Mouse (Mus musculus): ENCODE measurements around the gene Lrrc18. TPM values are rescaled to one million over a fixed set of nuclear protein-coding genes. Genes with fewer than 3 reads are reported as not detected.

Gene Lrrc18
- total RNA-seq, 2 experiments from 2014 or later: 0.26 to 0.50 TPM

DNA sequence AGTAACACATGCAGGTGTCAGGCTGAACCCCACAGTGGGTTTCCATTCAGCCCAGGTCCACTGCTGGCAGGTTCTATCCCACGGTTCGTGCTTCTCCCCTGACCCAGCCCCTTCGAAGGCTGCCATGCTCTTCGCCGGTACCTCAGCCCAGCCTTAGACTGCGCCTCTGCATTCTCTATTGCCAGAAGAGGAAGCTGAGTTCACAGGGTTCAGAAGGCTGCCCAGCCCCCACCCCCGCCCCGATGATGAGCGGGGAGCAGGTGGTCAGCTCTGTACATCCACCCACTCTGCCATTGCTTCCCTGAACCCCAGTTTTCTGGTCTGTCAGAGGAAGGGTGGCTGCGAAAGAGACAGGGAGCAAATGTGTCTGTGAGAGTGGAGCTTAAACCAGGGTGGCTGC is 8.3 kb downstream of the Lrrc18 start:
- DNase-seq (ENCODE audit: extremely low spot score in 1 of 2, low spot score in 2 of 2): no peak
- H3K27ac ChIP-seq: no peak overlapping the region
- no peak overlapping the region for H3K4me3 ChIP-seq
- no peak for TF ChIP-seq CTCF (IDR thresholded peaks at IDR 0.05)
- intact Hi-C loops (cut with DNase I): no loop called here

DNA sequence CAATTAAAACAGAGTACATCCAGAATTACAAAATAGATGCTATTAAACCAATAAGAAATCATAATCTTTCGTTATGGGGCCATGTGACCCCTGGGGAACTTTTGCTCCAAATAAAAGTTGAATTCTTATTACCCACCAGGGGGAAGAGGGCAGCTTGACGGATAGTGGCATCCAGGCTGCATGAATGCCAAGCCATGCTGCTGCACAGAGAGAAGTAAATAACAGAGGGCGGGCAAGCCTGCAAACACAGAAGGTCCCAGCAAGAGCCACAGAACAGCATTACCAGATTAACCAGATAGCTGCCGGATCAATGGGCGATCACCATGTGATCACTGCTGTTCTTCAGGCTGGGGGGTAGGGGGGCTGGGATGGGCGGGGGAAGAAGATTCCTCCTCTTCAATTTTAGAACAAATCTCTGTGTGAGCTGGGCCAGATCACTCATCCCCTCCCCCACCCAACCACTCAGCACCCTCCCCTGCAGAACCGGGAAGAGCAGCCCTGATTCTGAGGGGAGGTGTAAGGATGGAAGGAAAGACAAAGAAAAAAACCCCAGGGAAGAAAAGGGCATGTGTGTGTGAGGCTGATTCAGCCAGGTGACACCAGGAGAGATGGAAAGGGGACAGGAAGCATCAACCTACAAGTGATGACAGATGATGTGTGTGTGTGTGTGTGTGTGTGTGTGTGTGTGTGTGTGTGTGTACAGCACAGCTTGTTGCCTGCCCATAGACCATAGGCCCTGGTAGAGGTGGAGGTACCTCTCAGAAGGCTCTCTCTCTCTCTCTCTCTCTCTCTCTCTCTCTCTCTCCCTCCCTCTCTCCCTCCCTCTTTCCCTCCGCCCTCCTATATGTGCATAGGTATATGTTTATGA is 9.2 kb downstream of the Lrrc18 start:
- H3K27ac ChIP-seq: no peak overlapping the region
- DNase-seq (ENCODE audit: extremely low spot score in 1 of 2, low spot score in 2 of 2): no peak
- H3K4me3 ChIP-seq: no peak overlapping the region
- TF ChIP-seq CTCF (IDR thresholded peaks at IDR 0.05): no peak
- intact Hi-C loops (cut with DNase I): no loop called here

- intact Hi-C loops (cut with DNase I): no loop called here
- no peak overlapping the region for H3K27ac ChIP-seq
- no peak for TF ChIP-seq CTCF (IDR thresholded peaks at IDR 0.05)
- no peak for DNase-seq (ENCODE audit: extremely low spot score in 1 of 2, low spot score in 2 of 2)
- no peak overlapping the region for H3K4me3 ChIP-seq
These were observed 13.9 kb downstream of the Lrrc18 start for GRCm38 (mm10) chr14:33005114-33005513.

DNA sequence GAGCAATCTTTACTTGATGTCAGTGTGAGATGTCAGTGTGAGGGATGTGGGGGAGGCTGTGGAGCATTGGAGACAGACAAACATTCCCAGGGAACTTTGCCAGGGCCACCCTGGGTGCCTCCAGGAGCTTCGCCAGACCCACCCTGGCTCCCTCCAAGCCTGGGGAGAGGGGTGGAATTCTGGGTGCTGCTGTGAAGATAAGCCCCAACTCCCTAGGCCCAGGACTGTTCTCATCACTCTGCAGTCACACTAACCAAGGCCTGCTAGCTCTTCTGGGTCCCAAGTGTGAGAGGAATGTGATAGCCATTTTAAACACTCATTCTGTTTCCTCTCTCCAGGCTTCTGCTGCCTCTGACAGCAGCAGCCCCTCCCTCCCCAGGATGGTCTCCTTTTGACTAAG is 16.5 kb downstream of the Lrrc18 start:
- intact Hi-C loops (cut with DNase I): no loop called here

GRCm38 (mm10) chr14:33019050-33019449 is 27.9 kb downstream of the Lrrc18 start:
- intact Hi-C loops (cut with DNase I): no loop called here
- no peak for TF ChIP-seq CTCF (IDR thresholded peaks at IDR 0.05)
- Histone ChIP-seq H3K4me3 (no peak overlapping the region), H3K27ac (no peak overlapping the region)
- DNase-seq (ENCODE audit: extremely low spot score in 1 of 2, low spot score in 2 of 2): no peak

More for the DNA sequence above, 16.5 kb downstream of the Lrrc18 start:
- no peak overlapping the region for H3K4me3 ChIP-seq
- TF ChIP-seq CTCF (IDR thresholded peaks at IDR 0.05): no peak
- DNase-seq (ENCODE audit: extremely low spot score in 1 of 2, low spot score in 2 of 2): no peak
- no peak overlapping the region for H3K27ac ChIP-seq

DNA sequence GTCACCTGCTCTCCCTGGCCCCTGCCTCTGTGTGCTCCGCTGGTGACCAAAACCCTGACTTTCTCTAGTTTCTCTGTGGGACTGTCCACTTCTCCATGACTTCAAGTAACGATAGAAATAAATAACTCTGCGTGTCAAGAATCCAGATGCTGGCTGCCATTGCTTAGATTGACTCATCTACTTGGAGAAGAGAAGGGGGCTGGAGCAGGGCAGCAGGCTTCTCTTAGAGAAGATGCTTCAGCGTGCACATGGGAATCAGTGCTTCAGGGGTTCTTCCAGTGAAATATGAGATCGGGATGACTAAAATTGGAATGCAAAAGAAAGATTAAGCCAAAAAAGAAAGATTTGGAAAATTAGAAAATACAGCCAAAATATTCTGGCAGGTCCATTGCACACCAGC is 28.4 kb downstream of the Lrrc18 start:
- Histone ChIP-seq H3K27ac (no peak overlapping the region), H3K4me3 (no peak overlapping the region)
- intact Hi-C loops (cut with DNase I): no loop called here
- no peak for TF ChIP-seq CTCF (IDR thresholded peaks at IDR 0.05)
- DNase-seq (ENCODE audit: extremely low spot score in 1 of 2, low spot score in 2 of 2): no peak

DNA sequence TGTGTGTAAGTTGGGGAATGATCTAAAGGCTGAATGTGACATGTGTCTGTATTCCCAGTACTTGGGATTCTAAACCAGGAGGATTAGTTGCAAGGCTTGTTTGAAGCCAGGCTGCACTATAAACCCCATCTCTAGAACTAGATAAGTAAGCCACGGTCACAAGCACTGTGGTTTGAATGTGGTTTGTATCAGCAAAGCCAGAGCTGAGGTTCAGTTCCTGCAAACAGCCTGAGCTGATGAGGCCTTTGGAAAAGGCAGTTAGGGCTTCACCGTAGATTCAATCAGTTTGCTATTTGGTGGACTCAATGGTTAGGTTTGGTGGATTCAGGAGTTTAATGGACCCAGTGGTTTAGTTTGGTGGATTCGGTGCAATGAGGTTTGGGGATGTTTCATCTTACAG is 39.7 kb downstream of the Lrrc18 start:
- no peak for TF ChIP-seq CTCF (IDR thresholded peaks at IDR 0.05)
- no peak for DNase-seq (ENCODE audit: extremely low spot score in 1 of 2, low spot score in 2 of 2)
- intact Hi-C loops (cut with DNase I): loop anchor here (10.0 kb wide), 1 partner anchor 426 kb away; no protein-coding TSS in a partner anchor
- Histone ChIP-seq H3K27ac (no peak overlapping the region), H3K4me3 (no peak overlapping the region)

DNA sequence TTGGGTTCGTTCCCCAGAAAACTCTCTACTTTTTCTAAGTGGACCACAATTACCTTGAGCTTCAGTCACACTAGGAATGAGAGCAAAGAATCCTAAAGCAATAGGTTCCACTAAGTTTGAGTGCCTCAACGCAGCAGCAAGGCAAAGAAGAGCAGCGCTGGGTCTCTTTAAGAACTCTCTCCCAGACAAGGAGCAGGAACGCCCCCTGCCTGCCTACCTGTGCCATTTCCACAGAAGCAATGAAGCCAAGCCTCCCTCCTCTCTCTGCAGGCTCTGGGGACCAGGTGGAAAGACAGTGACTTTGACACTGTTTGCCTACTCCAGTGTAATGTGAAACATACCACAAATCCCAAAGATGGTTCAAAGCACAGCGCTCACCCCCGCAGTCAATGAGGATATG is 42.2 kb downstream of the Lrrc18 start:
- peak; percentile 54 for TF ChIP-seq CTCF (IDR thresholded peaks at IDR 0.05)
- no peak overlapping the region for H3K27ac ChIP-seq
- intact Hi-C loops (cut with DNase I): loop anchor here (2.0 to 10.0 kb wide), 2 partner anchors 261 to 429 kb away; no protein-coding TSS in a partner anchor
- H3K4me3 ChIP-seq: no peak overlapping the region
- DNase-seq (ENCODE audit: extremely low spot score in 1 of 2, low spot score in 2 of 2): peak; percentile 14 to 26

DNA sequence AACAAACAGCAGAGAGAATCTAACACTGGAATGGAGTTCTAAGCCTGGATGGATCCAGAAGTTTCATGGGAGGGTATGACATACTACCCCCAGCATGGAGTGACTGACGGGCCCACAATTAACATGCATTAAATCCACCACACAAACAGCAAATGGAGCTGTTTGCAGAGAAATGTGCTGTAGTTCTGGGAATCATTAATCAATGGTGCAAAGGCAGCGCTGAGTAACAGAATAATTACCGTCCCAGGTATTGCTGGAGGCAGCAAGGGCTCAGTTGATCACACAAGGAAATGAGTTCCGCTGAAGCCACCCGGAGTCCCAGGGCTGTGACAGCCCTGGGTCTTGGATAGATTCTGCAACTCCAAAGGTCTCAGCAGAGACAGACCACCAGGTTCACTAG is 44.2 kb downstream of the Lrrc18 start:
- no peak overlapping the region for H3K27ac ChIP-seq
- TF ChIP-seq CTCF (IDR thresholded peaks at IDR 0.05): no peak
- intact Hi-C loops (cut with DNase I): loop anchor here (10.0 kb wide), 1 partner anchor 431 kb away; no protein-coding TSS in a partner anchor
- DNase-seq (ENCODE audit: extremely low spot score in 1 of 2, low spot score in 2 of 2): no peak
- H3K4me3 ChIP-seq: no peak overlapping the region

GRCm38 (mm10) chr14:33036811-33037210 is 45.6 kb downstream of the Lrrc18 start:
- DNase-seq (ENCODE audit: extremely low spot score in 1 of 2, low spot score in 2 of 2): no peak
- no peak overlapping the region for H3K27ac ChIP-seq
- no peak overlapping the region for H3K4me3 ChIP-seq
- TF ChIP-seq CTCF (IDR thresholded peaks at IDR 0.05): no peak; the same call in 1 of the 2 replicates
- intact Hi-C loops (cut with DNase I): loop anchor here (10.0 kb wide), 1 partner anchor 432 kb away; no protein-coding TSS in a partner anchor

DNA sequence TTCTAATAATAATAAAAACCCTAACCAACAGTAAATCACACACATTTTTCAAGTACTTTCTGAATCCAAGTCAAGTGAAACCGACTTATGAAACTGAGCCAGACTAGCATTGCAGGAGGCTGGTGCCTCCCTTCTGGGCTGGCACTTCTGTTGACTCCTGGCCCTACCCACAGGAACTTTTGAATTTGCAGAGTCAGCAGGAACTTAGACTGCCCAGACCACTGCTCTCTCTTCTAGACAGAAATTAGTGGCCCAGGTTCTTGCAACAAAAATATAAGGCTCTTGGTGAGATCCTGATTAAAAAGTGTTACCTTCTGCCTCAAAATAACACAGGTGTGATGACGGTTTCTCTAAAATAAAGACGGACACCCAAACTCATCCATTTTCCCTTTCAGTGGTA is 54.0 kb downstream of the Lrrc18 start:
- Histone ChIP-seq H3K27ac (no peak overlapping the region), H3K4me3 (no peak overlapping the region)
- intact Hi-C loops (cut with DNase I): no loop called here
- TF ChIP-seq CTCF (IDR thresholded peaks at IDR 0.05): no peak
- DNase-seq (ENCODE audit: extremely low spot score in 1 of 2, low spot score in 2 of 2): no peak

GRCm38 (mm10) chr14:33053441-33053840 is 62.3 kb downstream of the Lrrc18 start:
- TF ChIP-seq CTCF (IDR thresholded peaks at IDR 0.05): no peak
- DNase-seq (ENCODE audit: extremely low spot score in 1 of 2, low spot score in 2 of 2): no peak
- no peak overlapping the region for H3K4me3 ChIP-seq
- no peak overlapping the region for H3K27ac ChIP-seq
- intact Hi-C loops (cut with DNase I): no loop called here
